Mouse (Mus musculus) brain, embryonic 18.5 days (tissue): ENCODE data around the gene Hes3.

Source experiments
- DNase-seq: peaks from one replicate; pipeline ENCODE4 v3.0.0-alpha.2; 2012; ENCODE audit warnings: low read depth, low spot score

Gene Hes3

GRCm38 (mm10) chr4:152305991-152306390 lies 14.5 kb upstream of the Hes3 start:
- no peak for DNase-seq

GRCm38 (mm10) chr4:152304685-152305084 lies 13.2 kb upstream of the Hes3 start:
- DNase-seq: no peak

- no peak for DNase-seq
Observed at GRCm38 (mm10) chr4:152303172-152303571, 11.7 kb upstream of the Hes3 start.

- no peak for DNase-seq
Observed at GRCm38 (mm10) chr4:152302012-152302411, 10.6 kb upstream of the Hes3 start.

- DNase-seq: no peak
Observed at GRCm38 (mm10) chr4:152300375-152300774, 8.9 kb upstream of the Hes3 start.

- no peak for DNase-seq
Observed at GRCm38 (mm10) chr4:152298836-152299235, 7.4 kb upstream of the Hes3 start.

- peak; percentile 95 for DNase-seq
Observed at GRCm38 (mm10) chr4:152296874-152297861, 5.7 kb upstream of the Hes3 start, which contains the start of gene Icmt. Gene Icmt, plus strand, starts transcription at chr4:152297227.

- DNase-seq: no peak
Observed at GRCm38 (mm10) chr4:152296371-152296770, 4.9 kb upstream of the Hes3 start.

- no peak for DNase-seq
Observed at GRCm38 (mm10) chr4:152295916-152296315, 4.5 kb upstream of the Hes3 start.

- no peak for DNase-seq
Observed at GRCm38 (mm10) chr4:152294188-152294929, 2.9 kb upstream of the Hes3 start.

- DNase-seq: no peak
Observed at GRCm38 (mm10) chr4:152292102-152292765, 772 bp upstream of the Hes3 start.

GRCm38 (mm10) chr4:152290991-152291390 lies 471 bp downstream of the Hes3 start:
- DNase-seq: no peak

- no peak for DNase-seq
Observed at GRCm38 (mm10) chr4:152290385-152290784, 1.1 kb downstream of the Hes3 start.

- no peak for DNase-seq
Observed at GRCm38 (mm10) chr4:152288398-152288945, 3.0 kb downstream of the Hes3 start.

GRCm38 (mm10) chr4:152287317-152288120 lies 3.9 kb downstream of the Hes3 start:
- no peak for DNase-seq

GRCm38 (mm10) chr4:152286887-152287286 lies 4.6 kb downstream of the Hes3 start:
- no peak for DNase-seq

- no peak for DNase-seq
Observed at GRCm38 (mm10) chr4:152286183-152286582, 5.3 kb downstream of the Hes3 start.

GRCm38 (mm10) chr4:152285505-152285904 lies 6.0 kb downstream of the Hes3 start:
- DNase-seq: no peak

- DNase-seq: no peak
Observed at GRCm38 (mm10) chr4:152283186-152283950, 8.1 kb downstream of the Hes3 start.

GRCm38 (mm10) chr4:152282721-152283120 lies 8.7 kb downstream of the Hes3 start:
- no peak for DNase-seq
